Mouse (Mus musculus): ENCODE data around the gene Pml. TPM values are rescaled to one million over a fixed set of nuclear protein-coding genes. Genes with fewer than 3 reads are reported as not detected.

The Pml gene
- polyA plus RNA-seq (2014; fragmentation: Nextera tagmentation; extraction: Ambion mirVana): 7.6 and 10.6 TPM in 2 replicates

GRCm38 (mm10) chr9:58249592-58250192 is at the start of gene Pml:
Gene Pml, minus strand, starts transcription at chr9:58249786.
- peaks cover 15% of the 10 kb centered on the region; the same call in 1 of the 2 replicates for H3K4me1 ChIP-seq (ENCODE audit: control insufficient read depth, insufficient read depth, low read length)
- H3K4me3 ChIP-seq (ENCODE audit: low read depth, low read length): peak within 1 kb of the TSS; percentile 38
- no peaks in the 10 kb centered on the region for H3K9me3 ChIP-seq (ENCODE audit: control insufficient read depth, low read length)
- H3K36me3 ChIP-seq (ENCODE audit: control insufficient read depth, insufficient read depth, low read length): no peaks in the 10 kb centered on the region
- ATAC-seq (ENCODE audit: insufficient read depth, low FRiP score, low TSS enrichment) (no peak), DNase-seq (ENCODE audit: low spot score) (peak; percentile 57)
- peak within 1 kb of the TSS; percentile 45 for H3K4me2 ChIP-seq (ENCODE audit: low read depth)
- no peak within 1 kb of the TSS for H3K27ac ChIP-seq (ENCODE audit: low read depth, low read length)
- peak within 1 kb of the TSS; percentile 43 for H3K9ac ChIP-seq (ENCODE audit: low read length)
- WGBS: 2% methylated on average over 16 of the region's 16 CpGs
- H3K27me3 ChIP-seq (ENCODE audit: control insufficient read depth, insufficient read depth, low read length): no peaks in the 10 kb centered on the region

GRCm38 (mm10) chr9:58297961-58298477 is 48.4 kb upstream of the Pml start:
- 86% methylated on average over 4 of the region's 4 CpGs for WGBS
- Histone ChIP-seq H3K36me3 (ENCODE audit: control insufficient read depth, insufficient read depth, low read length) (no peaks in the 10 kb centered on the region), H3K27ac (ENCODE audit: low read depth, low read length) (no peak overlapping the region), H3K4me2 (ENCODE audit: low read depth) (no peak overlapping the region), H3K4me1 (ENCODE audit: control insufficient read depth, insufficient read depth, low read length) (peaks cover 6% of the 10 kb centered on the region; the same call in 1 of the 2 replicates), H3K4me3 (ENCODE audit: low read depth, low read length) (no peak overlapping the region), H3K9ac (ENCODE audit: low read length) (no peak overlapping the region), H3K27me3 (ENCODE audit: control insufficient read depth, insufficient read depth, low read length) (no peaks in the 10 kb centered on the region), H3K9me3 (ENCODE audit: control insufficient read depth, low read length) (no peaks in the 10 kb centered on the region)
- DNase-seq (ENCODE audit: low spot score): no peak
- no peak for ATAC-seq (ENCODE audit: insufficient read depth, low FRiP score, low TSS enrichment)

- Histone ChIP-seq H3K9ac (ENCODE audit: low read length) (no peak overlapping the region), H3K27ac (ENCODE audit: low read depth, low read length) (no peak overlapping the region), H3K4me1 (ENCODE audit: control insufficient read depth, insufficient read depth, low read length) (peaks cover 5% of the 10 kb centered on the region; the same call in 1 of the 2 replicates), H3K27me3 (ENCODE audit: control insufficient read depth, insufficient read depth, low read length) (no peaks in the 10 kb centered on the region), H3K9me3 (ENCODE audit: control insufficient read depth, low read length) (no peaks in the 10 kb centered on the region), H3K4me2 (ENCODE audit: low read depth) (no peak overlapping the region), H3K4me3 (ENCODE audit: low read depth, low read length) (no peak overlapping the region), H3K36me3 (ENCODE audit: control insufficient read depth, insufficient read depth, low read length) (no peaks in the 10 kb centered on the region)
- whole genome bisulfite sequencing: 83% methylated on average over 6 of the region's 6 CpGs
- ATAC-seq (ENCODE audit: insufficient read depth, low FRiP score, low TSS enrichment) (no peak), DNase-seq (ENCODE audit: low spot score) (no peak)
These were observed 47.5 kb upstream of the Pml start for GRCm38 (mm10) chr9:58297065-58297464.

GRCm38 (mm10) chr9:58295766-58296361 is 46.3 kb upstream of the Pml start:
- 36% methylated on average over 9 of the region's 9 CpGs for WGBS
- 0 out of 2 replicates have a peak overlapping the region, but pooled peaks have one; percentile 53 for H3K27ac ChIP-seq (ENCODE audit: low read depth, low read length)
- ATAC-seq (ENCODE audit: insufficient read depth, low FRiP score, low TSS enrichment) (no peak), DNase-seq (ENCODE audit: low spot score) (no peak)
- no peaks in the 10 kb centered on the region for H3K27me3 ChIP-seq (ENCODE audit: control insufficient read depth, insufficient read depth, low read length)
- no peak overlapping the region for H3K4me3 ChIP-seq (ENCODE audit: low read depth, low read length)
- H3K36me3 ChIP-seq (ENCODE audit: control insufficient read depth, insufficient read depth, low read length): no peaks in the 10 kb centered on the region
- peaks cover 5% of the 10 kb centered on the region; the same call in 1 of the 2 replicates for H3K4me1 ChIP-seq (ENCODE audit: control insufficient read depth, insufficient read depth, low read length)
- H3K9ac ChIP-seq (ENCODE audit: low read length): no peak overlapping the region; the same call in 1 of the 2 replicates
- no peak overlapping the region for H3K4me2 ChIP-seq (ENCODE audit: low read depth)
- H3K9me3 ChIP-seq (ENCODE audit: control insufficient read depth, low read length): no peaks in the 10 kb centered on the region

GRCm38 (mm10) chr9:58295345-58295744 is 45.8 kb upstream of the Pml start:
- no peaks in the 10 kb centered on the region for H3K9me3 ChIP-seq (ENCODE audit: control insufficient read depth, low read length)
- DNase-seq (ENCODE audit: low spot score) (no peak), ATAC-seq (ENCODE audit: insufficient read depth, low FRiP score, low TSS enrichment) (no peak)
- H3K27me3 ChIP-seq (ENCODE audit: control insufficient read depth, insufficient read depth, low read length): no peaks in the 10 kb centered on the region
- no peak overlapping the region for H3K9ac ChIP-seq (ENCODE audit: low read length)
- no peaks in the 10 kb centered on the region for H3K36me3 ChIP-seq (ENCODE audit: control insufficient read depth, insufficient read depth, low read length)
- peaks cover 5% of the 10 kb centered on the region; the same call in 1 of the 2 replicates for H3K4me1 ChIP-seq (ENCODE audit: control insufficient read depth, insufficient read depth, low read length)
- 84% methylated on average over 3 of the region's 3 CpGs for WGBS
- no peak overlapping the region for H3K4me2 ChIP-seq (ENCODE audit: low read depth)
- no peak overlapping the region for H3K4me3 ChIP-seq (ENCODE audit: low read depth, low read length)
- H3K27ac ChIP-seq (ENCODE audit: low read depth, low read length): no peak overlapping the region

- H3K4me2 ChIP-seq (ENCODE audit: low read depth): no peak overlapping the region
- ATAC-seq (ENCODE audit: insufficient read depth, low FRiP score, low TSS enrichment): no peak
These were observed 44.9 kb upstream of the Pml start for GRCm38 (mm10) chr9:58294527-58294926.

GRCm38 (mm10) chr9:58289901-58290300 is 40.3 kb upstream of the Pml start:
- no peaks in the 10 kb centered on the region for H3K4me1 ChIP-seq (ENCODE audit: control insufficient read depth, insufficient read depth, low read length)
- no peak overlapping the region for H3K27ac ChIP-seq (ENCODE audit: low read depth, low read length)
- ATAC-seq (ENCODE audit: insufficient read depth, low FRiP score, low TSS enrichment) (no peak), DNase-seq (ENCODE audit: low spot score) (no peak)
- H3K9ac ChIP-seq (ENCODE audit: low read length): no peak overlapping the region
- no peak overlapping the region for H3K4me3 ChIP-seq (ENCODE audit: low read depth, low read length)
- H3K9me3 ChIP-seq (ENCODE audit: control insufficient read depth, low read length): no peaks in the 10 kb centered on the region
- H3K36me3 ChIP-seq (ENCODE audit: control insufficient read depth, insufficient read depth, low read length): no peaks in the 10 kb centered on the region
- no peak overlapping the region for H3K4me2 ChIP-seq (ENCODE audit: low read depth)
- 84% methylated on average over 2 of the region's 2 CpGs for WGBS
- H3K27me3 ChIP-seq (ENCODE audit: control insufficient read depth, insufficient read depth, low read length): no peaks in the 10 kb centered on the region

More at GRCm38 (mm10) chr9:58294527-58294926, 44.9 kb upstream of the Pml start:
- Histone ChIP-seq H3K27ac (ENCODE audit: low read depth, low read length) (no peak overlapping the region), H3K27me3 (ENCODE audit: control insufficient read depth, insufficient read depth, low read length) (no peaks in the 10 kb centered on the region), H3K36me3 (ENCODE audit: control insufficient read depth, insufficient read depth, low read length) (no peaks in the 10 kb centered on the region), H3K4me1 (ENCODE audit: control insufficient read depth, insufficient read depth, low read length) (peaks cover 5% of the 10 kb centered on the region; the same call in 1 of the 2 replicates), H3K9ac (ENCODE audit: low read length) (no peak overlapping the region), H3K9me3 (ENCODE audit: control insufficient read depth, low read length) (no peaks in the 10 kb centered on the region), H3K4me3 (ENCODE audit: low read depth, low read length) (no peak overlapping the region)
- no peak for DNase-seq (ENCODE audit: low spot score)
- 40% methylated on average over 7 of the region's 7 CpGs for WGBS

GRCm38 (mm10) chr9:58289090-58289489 is 39.5 kb upstream of the Pml start:
- Histone ChIP-seq H3K9me3 (ENCODE audit: control insufficient read depth, low read length) (no peaks in the 10 kb centered on the region), H3K4me1 (ENCODE audit: control insufficient read depth, insufficient read depth, low read length) (no peaks in the 10 kb centered on the region), H3K4me3 (ENCODE audit: low read depth, low read length) (no peak overlapping the region), H3K4me2 (ENCODE audit: low read depth) (no peak overlapping the region), H3K9ac (ENCODE audit: low read length) (no peak overlapping the region), H3K27ac (ENCODE audit: low read depth, low read length) (no peak overlapping the region), H3K27me3 (ENCODE audit: control insufficient read depth, insufficient read depth, low read length) (no peaks in the 10 kb centered on the region), H3K36me3 (ENCODE audit: control insufficient read depth, insufficient read depth, low read length) (no peaks in the 10 kb centered on the region)
- no peak for ATAC-seq (ENCODE audit: insufficient read depth, low FRiP score, low TSS enrichment)
- WGBS: 88% methylated on average over 1 of the region's 1 CpGs
- DNase-seq (ENCODE audit: low spot score): no peak

GRCm38 (mm10) chr9:58283431-58283830 is 33.8 kb upstream of the Pml start:
- Histone ChIP-seq H3K4me2 (ENCODE audit: low read depth) (no peak overlapping the region), H3K9me3 (ENCODE audit: control insufficient read depth, low read length) (no peaks in the 10 kb centered on the region), H3K4me1 (ENCODE audit: control insufficient read depth, insufficient read depth, low read length) (no peaks in the 10 kb centered on the region), H3K27ac (ENCODE audit: low read depth, low read length) (no peak overlapping the region), H3K9ac (ENCODE audit: low read length) (no peak overlapping the region), H3K27me3 (ENCODE audit: control insufficient read depth, insufficient read depth, low read length) (no peaks in the 10 kb centered on the region), H3K36me3 (ENCODE audit: control insufficient read depth, insufficient read depth, low read length) (no peaks in the 10 kb centered on the region), H3K4me3 (ENCODE audit: low read depth, low read length) (no peak overlapping the region)
- no peak for DNase-seq (ENCODE audit: low spot score)
- WGBS: 78% methylated on average over 7 of the region's 7 CpGs
- no peak for ATAC-seq (ENCODE audit: insufficient read depth, low FRiP score, low TSS enrichment)

Measured in neural tube, embryonic 11.5 days (tissue).